In the genomic region with DNA sequence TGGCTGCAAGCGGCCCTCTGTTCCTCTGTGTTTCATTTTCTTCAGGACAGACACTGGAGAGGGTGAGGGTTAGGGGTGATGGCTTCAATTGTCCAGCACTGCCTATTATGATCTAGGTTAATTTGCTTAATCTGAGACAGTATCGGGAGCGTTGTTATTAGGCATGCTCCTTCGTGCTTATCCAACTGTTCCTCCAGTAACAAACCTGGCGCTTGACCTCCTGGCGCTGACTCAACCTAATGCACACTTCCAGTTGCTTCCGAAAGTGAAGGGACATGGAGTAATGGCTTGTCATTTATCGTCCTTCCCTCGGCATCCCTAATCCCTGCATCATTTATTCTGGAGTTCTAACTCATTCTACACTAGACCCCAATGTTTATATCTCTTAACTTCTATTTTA, we compare ENCODE assay signal across 30 mouse cellular contexts. TPM values are rescaled to one million over a fixed set of nuclear protein-coding genes. Genes with fewer than 3 reads are reported as not detected.
"Had no signal": no experiment of that assay in that cellular context is flagged by ENCODE, and none has a peak within 500 bp of the region (broad histone marks: within the 10 kb centered on the region; RNA-seq: fewer than 3 reads in every experiment).

No protein-coding gene starts in this region.

- H3K36me3 ChIP-seq: embryonic facial prominence, embryonic 10.5 days; embryonic facial prominence, embryonic 12.5 days; embryonic facial prominence, embryonic 13.5 days; embryonic facial prominence, embryonic 15.5 days; forebrain, embryonic 10.5 days; forebrain, embryonic 12.5 days; forebrain, embryonic 15.5 days had no signal

- H3K4me3 ChIP-seq: embryonic facial prominence, embryonic 10.5 days; embryonic facial prominence, embryonic 12.5 days; embryonic facial prominence, embryonic 13.5 days; embryonic facial prominence, embryonic 15.5 days; erythroblast, embryonic 14.5 days; forebrain, embryonic 10.5 days; forebrain, embryonic 12.5 days; forebrain, embryonic 13.5 days; forebrain, embryonic 15.5 days; gastrocnemius, adult 2 months; heart, adult 2 months had no signal

- H3K4me1 ChIP-seq: embryonic facial prominence, embryonic 15.5 days had no signal

- H3K4me2 ChIP-seq: embryonic facial prominence, embryonic 12.5 days; embryonic facial prominence, embryonic 13.5 days; embryonic facial prominence, embryonic 15.5 days; forebrain, embryonic 12.5 days; forebrain, embryonic 13.5 days; forebrain, embryonic 15.5 days had no signal

- H3K27ac ChIP-seq: embryonic facial prominence, embryonic 10.5 days; embryonic facial prominence, embryonic 12.5 days; embryonic facial prominence, embryonic 13.5 days; embryonic facial prominence, embryonic 15.5 days; forebrain, embryonic 10.5 days; forebrain, embryonic 12.5 days; forebrain, embryonic 13.5 days; forebrain, embryonic 15.5 days; gastrocnemius, adult 2 months; heart, adult 2 months had no signal

- H3K9me3 ChIP-seq: embryonic facial prominence, embryonic 10.5 days; embryonic facial prominence, embryonic 12.5 days; embryonic facial prominence, embryonic 13.5 days; embryonic facial prominence, embryonic 15.5 days; forebrain, embryonic 10.5 days; forebrain, embryonic 12.5 days; forebrain, embryonic 13.5 days; forebrain, embryonic 15.5 days had no signal

- DNase-seq: cerebellum, adult 8-10 months; cerebellum, adult 9-10 months; cerebellum, adult 9-11 months; cerebellum, postnatal 36 days; embryo, embryonic 11 days; forebrain, postnatal 0 days; gastrocnemius, adult 2 months; gastrocnemius, postnatal 10 days; gastrocnemius, postnatal 14 days; gastrocnemius, postnatal 25 days; gastrocnemius, postnatal 36 days; heart, adult 18-20 months; heart, adult 2 months had no signal

- ATAC-seq: forebrain, embryonic 13.5 days; forebrain, embryonic 14.5 days; forebrain, embryonic 15.5 days; forebrain, embryonic 16.5 days; forebrain, postnatal 0 days had no signal

- H3K9ac ChIP-seq: embryonic facial prominence, embryonic 12.5 days; embryonic facial prominence, embryonic 13.5 days; embryonic facial prominence, embryonic 15.5 days; forebrain, embryonic 12.5 days; forebrain, embryonic 13.5 days; forebrain, embryonic 15.5 days; forebrain, postnatal 0 days had no signal

- H3K27me3 ChIP-seq: embryonic facial prominence, embryonic 12.5 days; embryonic facial prominence, embryonic 13.5 days; embryonic facial prominence, embryonic 15.5 days; forebrain, embryonic 12.5 days; forebrain, embryonic 13.5 days; forebrain, embryonic 15.5 days had no signal

RNA-seq across cellular contexts. Expression of gene Cd2, which starts 46.9 kb away (rescaled TPM):
- total RNA-seq: forebrain, postnatal 0 days; gastrocnemius, adult 18-20 months; gastrocnemius, adult 2 months; gastrocnemius, adult 8-10 months; granulocyte monocyte progenitor cell, adult 5-6 weeks had no signal
- polyA plus RNA-seq: embryonic facial prominence, embryonic 10.5 days; embryonic facial prominence, embryonic 11.5 days; embryonic facial prominence, embryonic 12.5 days; embryonic facial prominence, embryonic 13.5 days; embryonic facial prominence, embryonic 14.5 days; erythroblast, embryonic 14.5 days; forebrain, embryonic 10.5 days; forebrain, embryonic 11.5 days; forebrain, embryonic 12.5 days; forebrain, embryonic 13.5 days had no signal
